Mouse (Mus musculus): ENCODE data around the gene Mup18.
"Not testable (repeated sequence)": the region's sequence is repeated elsewhere in the genome, so short reads cannot be mapped to it uniquely, and the experiment has no call there.

Gene Mup18

DNA sequence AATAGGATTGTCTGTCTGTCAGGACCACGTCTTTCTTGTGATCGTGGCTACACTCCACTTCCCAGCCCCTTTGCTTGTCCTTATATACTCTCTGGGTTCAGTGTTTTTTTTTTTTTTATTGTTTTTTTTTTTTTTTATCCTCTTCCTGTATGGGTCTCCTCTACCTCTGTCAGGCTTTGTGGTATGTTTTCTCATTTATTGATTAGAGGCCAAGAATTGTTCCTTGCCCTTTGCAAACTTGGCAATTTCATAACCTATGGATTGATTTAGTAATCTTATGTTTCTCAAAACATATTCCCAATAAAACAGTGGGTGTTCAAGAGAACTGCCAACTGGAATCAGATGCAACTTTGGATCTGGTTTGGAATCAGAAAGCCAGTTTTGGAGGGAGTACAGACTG lies at the start of gene Mup18:
TSS of gene Mup18 (minus strand) at position 101 of the 400 bp plus-strand sequence.
- DNase-seq: not testable (repeated sequence)

DNA sequence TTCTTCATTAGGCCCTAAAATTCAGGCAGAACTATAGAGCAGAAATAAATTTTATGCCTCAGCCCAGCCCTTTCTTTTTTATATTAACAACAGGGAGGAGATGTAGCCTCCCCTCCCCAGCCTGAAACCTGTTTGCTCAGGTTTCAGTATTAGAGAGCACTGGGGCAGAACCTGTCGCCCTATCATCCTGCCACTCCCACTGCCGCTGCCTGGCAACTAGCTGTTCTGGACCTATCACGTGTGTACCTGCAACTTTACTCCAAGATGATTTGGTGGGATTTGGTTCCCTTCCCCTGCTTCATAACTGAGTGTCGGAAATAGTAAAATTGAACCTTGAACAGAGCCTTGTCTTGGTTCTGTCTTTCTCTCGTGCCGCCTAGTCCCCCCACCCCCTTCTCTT lies 40.4 kb upstream of the Mup18 start:
- not testable (repeated sequence) for DNase-seq
